Mouse (Mus musculus) heart, embryonic 15.5 days (tissue): ENCODE results near the gene Tmem184b. TPM values are rescaled to one million over a fixed set of nuclear protein-coding genes. Genes with fewer than 3 reads are reported as not detected.

Experiments
- ATAC-seq: fragments of 200-750 bp; cut with Nextera tagmentation; replicated peaks from 2 replicates; pipeline ENCODE4 v1.8.0; 2017; ENCODE audit warnings: low read depth, moderate TSS enrichment; ENCODE audit not compliant: insufficient number of reproducible peaks, insufficient read depth, low FRiP score
- H3K27ac ChIP-seq: fragments of 300-500 bp; sonication (generic); 2 replicates; pipeline ENCODE4 v1.5.1; 2015; ENCODE audit warnings: mild to moderate bottlenecking, inconsistent platforms
- H3K27me3 ChIP-seq: fragments of 300-500 bp; sonication (generic); 2 replicates; pipeline ENCODE4 v1.6.1; 2015; ENCODE audit warnings: inconsistent platforms
- H3K36me3 ChIP-seq: fragments of 300-500 bp; sonication (generic); 2 replicates; pipeline ENCODE4 v1.6.1; 2015; ENCODE audit warnings: mild to moderate bottlenecking, inconsistent platforms
- H3K4me1 ChIP-seq: fragments of 300-500 bp; sonication (generic); replicated peaks from 2 replicates; pipeline ENCODE4 v1.6.1; 2015; ENCODE audit warnings: inconsistent platforms
- H3K4me2 ChIP-seq: fragments of 300-500 bp; sonication (generic); 2 replicates; pipeline ENCODE4 v1.6.1; 2015; ENCODE audit warnings: inconsistent platforms, mild to moderate bottlenecking, moderate library complexity
- H3K4me3 ChIP-seq: fragments of 300-500 bp; sonication (generic); 2 replicates; pipeline ENCODE4 v1.5.1; 2015; ENCODE audit warnings: mild to moderate bottlenecking, inconsistent platforms
- H3K9ac ChIP-seq: fragments of 300-500 bp; sonication (generic); 2 replicates; pipeline ENCODE4 v1.6.1; 2015; ENCODE audit warnings: mild to moderate bottlenecking, inconsistent platforms
- H3K9me3 ChIP-seq: fragments of 300-500 bp; sonication (generic); replicated peaks from 2 replicates; pipeline ENCODE4 v1.6.1; 2016; ENCODE audit warnings: inconsistent platforms
- WGBS: fragments of 180-500 bp; shearing (Covaris S2); methylation state at CpG from one replicate; pipeline ENCODE4 v1.1.7; 2015; ENCODE audit warnings: mixed read lengths; 5-methylcytosine and 5-hydroxymethylcytosine counted together
- polyA plus RNA-seq: library from polyadenylated mRNA; unstranded; fragments of >200 nt; fragmentation: Nextera tagmentation; extraction: Ambion mirVana; gene quantifications from 2 replicates; pipeline ENCODE4 v1.2.1, GENCODE M21; 2015

Gene Tmem184b
- polyA plus RNA-seq, 1 experiment from 2014 or later: 58.3 TPM

GRCm38 (mm10) chr15:79413201-79413600, 9.8 kb upstream of the Tmem184b start:
- no peak overlapping the region for H3K4me3 ChIP-seq
- no peak overlapping the region for H3K27ac ChIP-seq
- ATAC-seq: no peak
- H3K4me2 ChIP-seq: no peak overlapping the region
- 80% methylated on average over 3 of the region's 3 CpGs for WGBS
- H3K27me3 ChIP-seq: no peaks in the 10 kb centered on the region
- H3K4me1 ChIP-seq: peaks cover 18% of the 10 kb centered on the region
- H3K36me3 ChIP-seq: peaks cover 15% of the 10 kb centered on the region; the same call in 1 of the 2 replicates
- H3K9me3 ChIP-seq: no peaks in the 10 kb centered on the region
- no peak overlapping the region for H3K9ac ChIP-seq

- no peaks in the 10 kb centered on the region for H3K9me3 ChIP-seq
- no peaks in the 10 kb centered on the region for H3K27me3 ChIP-seq
- no peak overlapping the region for H3K4me2 ChIP-seq
- H3K4me1 ChIP-seq: peaks cover 23% of the 10 kb centered on the region
- H3K27ac ChIP-seq: no peak overlapping the region
- H3K9ac ChIP-seq: no peak overlapping the region
- no peak overlapping the region for H3K4me3 ChIP-seq
- H3K36me3 ChIP-seq: 0 out of 2 replicates have a peak, but pooled peaks cover under 1% of the 10 kb centered on the region
- 68% methylated on average over 10 of the region's 10 CpGs for WGBS
- no peak for ATAC-seq
These were observed 8.1 kb upstream of the Tmem184b start for GRCm38 (mm10) chr15:79411363-79412065.

- H3K27me3 ChIP-seq: no peaks in the 10 kb centered on the region
- no peaks in the 10 kb centered on the region for H3K36me3 ChIP-seq
- H3K4me2 ChIP-seq: no peak overlapping the region
- ATAC-seq: peak; percentile 66
- H3K9me3 ChIP-seq: no peaks in the 10 kb centered on the region
- H3K9ac ChIP-seq: no peak overlapping the region
- peak overlapping the region; percentile 51 for H3K27ac ChIP-seq
- H3K4me1 ChIP-seq: peaks cover 24% of the 10 kb centered on the region
- H3K4me3 ChIP-seq: no peak overlapping the region
- 77% methylated on average over 4 of the region's 4 CpGs for WGBS
These were observed 5.8 kb upstream of the Tmem184b start for GRCm38 (mm10) chr15:79409077-79409573.

GRCm38 (mm10) chr15:79406564-79406963, 3.2 kb upstream of the Tmem184b start:
- no peak for ATAC-seq

DNA sequence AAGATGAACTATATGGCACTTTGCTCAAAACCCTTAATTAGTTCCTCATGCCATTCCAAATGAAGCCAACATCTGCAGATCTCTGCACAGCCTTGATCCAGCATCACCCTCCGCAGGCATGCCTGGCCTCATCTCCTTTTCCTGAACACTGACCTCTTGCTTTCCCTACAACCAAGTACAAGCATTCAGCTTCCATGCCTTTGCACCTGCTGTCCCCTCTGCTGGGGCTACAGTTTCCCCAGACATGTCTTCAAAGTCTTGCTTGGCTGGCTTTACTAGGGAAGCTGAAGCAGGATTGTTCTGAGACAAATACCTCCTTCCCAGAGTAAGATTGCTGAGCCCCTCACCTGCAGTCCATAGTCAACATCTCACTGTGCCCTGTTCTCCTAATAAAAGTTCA, 908 bp upstream of the Tmem184b start:
- Histone ChIP-seq H3K27ac (no peak overlapping the region), H3K4me2 (no peak overlapping the region), H3K4me3 (no peak overlapping the region), H3K9ac (no peak overlapping the region), H3K9me3 (no peaks in the 10 kb centered on the region), H3K36me3 (no peaks in the 10 kb centered on the region), H3K27me3 (no peaks in the 10 kb centered on the region), H3K4me1 (peaks cover 59% of the 10 kb centered on the region)
- WGBS: 69% methylated on average over 1 of the region's 1 CpGs
- ATAC-seq: no peak

More at GRCm38 (mm10) chr15:79406564-79406963, 3.2 kb upstream of the Tmem184b start:
- H3K36me3 ChIP-seq: no peaks in the 10 kb centered on the region
- peaks cover 39% of the 10 kb centered on the region for H3K4me1 ChIP-seq
- H3K27ac ChIP-seq: no peak overlapping the region
- H3K4me3 ChIP-seq: no peak overlapping the region
- 64% methylated on average over 4 of the region's 4 CpGs for WGBS
- H3K9ac ChIP-seq: no peak overlapping the region
- no peaks in the 10 kb centered on the region for H3K9me3 ChIP-seq
- no peaks in the 10 kb centered on the region for H3K27me3 ChIP-seq
- no peak overlapping the region for H3K4me2 ChIP-seq

DNA sequence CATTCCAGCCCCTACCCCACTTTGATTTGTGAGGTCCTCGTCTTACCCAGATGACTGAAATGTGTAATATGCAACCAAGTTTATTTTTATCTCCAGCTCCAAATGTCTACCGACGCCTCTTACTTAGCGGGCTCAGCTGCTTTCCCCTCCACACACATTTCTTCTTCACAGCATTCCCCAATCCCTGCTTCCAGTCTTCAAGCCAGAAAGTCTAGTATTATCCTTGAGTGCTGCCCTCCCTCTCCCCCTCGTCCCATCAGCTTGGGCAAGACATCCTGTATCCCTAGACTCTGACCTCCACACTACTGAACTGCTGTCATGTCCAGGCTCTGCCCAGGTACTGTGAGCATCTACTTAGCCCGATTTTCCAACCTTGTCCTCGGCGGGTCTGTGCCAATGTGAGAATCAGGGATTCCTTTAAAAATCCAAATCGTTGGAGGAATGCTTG, 418 bp upstream of the Tmem184b start:
- Histone ChIP-seq H3K27me3 (no peaks in the 10 kb centered on the region), H3K9ac (peak overlapping the region; percentile 82), H3K4me1 (peaks cover 58% of the 10 kb centered on the region), H3K4me2 (peak overlapping the region; percentile 93), H3K36me3 (no peaks in the 10 kb centered on the region), H3K9me3 (no peaks in the 10 kb centered on the region), H3K27ac (peak overlapping the region; percentile 79), H3K4me3 (peak overlapping the region; percentile 73)
- WGBS: 19% methylated on average over 9 of the region's 9 CpGs
- no peak for ATAC-seq

DNA sequence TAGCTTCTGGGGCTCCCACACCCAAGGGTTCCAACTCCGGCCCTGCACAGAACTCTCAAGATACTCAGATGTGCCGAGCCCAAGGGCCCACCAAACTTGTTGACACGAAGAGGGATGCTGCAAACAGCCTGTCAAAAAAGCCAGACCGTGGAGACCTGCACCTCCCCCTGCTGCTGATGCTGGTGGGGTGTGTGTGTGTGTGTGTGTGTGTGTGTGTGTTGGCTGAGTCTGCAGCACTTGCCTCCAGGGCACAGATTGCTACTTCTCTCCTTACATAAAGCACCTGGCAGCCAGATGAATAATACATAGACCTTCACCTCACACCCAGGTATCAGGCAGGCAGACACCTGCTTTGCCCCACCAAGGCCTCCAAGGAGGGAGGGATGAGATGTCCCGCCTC, 1.2 kb downstream of the Tmem184b start:
- 13% methylated on average over 5 of the region's 5 CpGs for WGBS

DNA sequence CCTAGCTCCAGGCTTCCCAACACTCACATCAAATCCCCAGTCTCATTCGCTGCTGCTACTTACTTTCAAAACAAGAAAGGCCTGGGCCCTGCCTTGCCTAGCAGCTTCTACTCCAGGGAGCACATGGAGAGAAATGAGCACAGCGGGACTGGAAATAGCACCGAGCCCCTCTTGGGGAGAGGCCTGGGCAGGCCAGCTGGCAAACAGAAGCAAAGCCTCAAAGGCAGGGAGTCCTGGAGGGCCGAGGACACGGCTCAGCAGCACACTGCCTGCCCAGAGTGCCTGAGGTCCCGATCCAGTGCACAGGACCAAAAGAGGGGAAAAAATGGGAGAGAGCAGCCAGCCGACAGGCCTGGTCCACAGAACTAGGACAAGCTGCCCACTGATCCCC, 2.4 kb downstream of the Tmem184b start:
- peak overlapping the region; percentile 86 for H3K27ac ChIP-seq
- no peaks in the 10 kb centered on the region for H3K9me3 ChIP-seq
- peaks cover 68% of the 10 kb centered on the region for H3K4me1 ChIP-seq
- no peak for ATAC-seq
- H3K27me3 ChIP-seq: no peaks in the 10 kb centered on the region
- peak overlapping the region; percentile 59 for H3K9ac ChIP-seq
- 30% methylated on average over 7 of the region's 7 CpGs for WGBS
- peak overlapping the region; percentile 93 for H3K4me2 ChIP-seq
- H3K36me3 ChIP-seq: 0 out of 2 replicates have a peak, but pooled peaks cover 8% of the 10 kb centered on the region
- peak overlapping the region; percentile 73 for H3K4me3 ChIP-seq

More for the DNA sequence above, 1.2 kb downstream of the Tmem184b start:
- H3K9me3 ChIP-seq: no peaks in the 10 kb centered on the region
- H3K27ac ChIP-seq: peak overlapping the region; percentile 79
- peak overlapping the region; percentile 93 for H3K4me2 ChIP-seq
- no peak for ATAC-seq
- no peaks in the 10 kb centered on the region for H3K27me3 ChIP-seq
- 0 out of 2 replicates have a peak, but pooled peaks cover 4% of the 10 kb centered on the region for H3K36me3 ChIP-seq
- H3K4me1 ChIP-seq: peaks cover 65% of the 10 kb centered on the region
- peak overlapping the region; percentile 73 for H3K4me3 ChIP-seq
- H3K9ac ChIP-seq: peak overlapping the region; percentile 82

DNA sequence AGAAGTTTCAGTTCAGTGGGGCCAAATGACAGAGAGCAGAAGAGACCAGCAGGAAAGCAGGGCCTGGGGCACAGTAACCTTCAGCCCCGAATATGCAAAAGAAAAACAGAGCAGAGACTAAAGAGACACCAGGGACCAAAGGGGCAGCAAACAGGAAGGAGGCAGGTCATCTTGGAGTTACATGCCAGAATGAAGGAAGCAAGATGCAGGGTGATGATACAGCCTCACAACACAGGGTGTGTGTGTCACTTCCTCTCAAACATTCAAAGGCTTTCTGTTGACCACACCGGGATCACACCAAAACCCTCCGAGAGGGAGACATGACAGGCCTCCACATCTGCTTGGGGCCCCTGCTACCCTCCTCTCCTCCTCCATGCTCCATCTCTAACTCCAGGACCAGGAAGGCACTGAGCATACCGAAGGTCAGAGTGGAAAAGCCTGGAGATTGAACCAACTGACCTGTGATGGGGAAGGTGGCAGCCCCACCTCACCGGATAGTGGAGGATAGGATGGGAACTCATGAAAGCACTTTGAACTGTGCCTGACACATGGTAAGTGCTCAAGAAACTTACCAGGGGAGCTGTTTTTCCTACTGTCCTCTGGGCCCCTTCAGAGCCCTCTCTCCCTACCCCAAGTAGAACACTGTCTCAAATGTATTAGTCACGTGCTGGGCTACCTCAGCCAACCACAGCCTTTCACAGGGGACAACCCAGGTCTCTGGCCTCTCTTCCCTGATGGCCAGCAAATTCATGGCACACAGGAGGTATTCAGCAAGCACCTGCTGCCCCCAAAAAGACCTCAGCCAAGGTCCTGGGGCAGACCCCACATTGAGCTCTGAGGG, 3.0 kb downstream of the Tmem184b start:
- H3K27ac ChIP-seq: peak overlapping the region; percentile 86
- H3K9ac ChIP-seq: peak overlapping the region; percentile 59
- no peaks in the 10 kb centered on the region for H3K27me3 ChIP-seq
- ATAC-seq: no peak
- peak overlapping the region; percentile 93 for H3K4me2 ChIP-seq
- H3K4me3 ChIP-seq: peak overlapping the region; percentile 73
- WGBS: 38% methylated on average over 6 of the region's 6 CpGs
- H3K36me3 ChIP-seq: 0 out of 2 replicates have a peak, but pooled peaks cover 8% of the 10 kb centered on the region
- peaks cover 74% of the 10 kb centered on the region for H3K4me1 ChIP-seq
- H3K9me3 ChIP-seq: no peaks in the 10 kb centered on the region

DNA sequence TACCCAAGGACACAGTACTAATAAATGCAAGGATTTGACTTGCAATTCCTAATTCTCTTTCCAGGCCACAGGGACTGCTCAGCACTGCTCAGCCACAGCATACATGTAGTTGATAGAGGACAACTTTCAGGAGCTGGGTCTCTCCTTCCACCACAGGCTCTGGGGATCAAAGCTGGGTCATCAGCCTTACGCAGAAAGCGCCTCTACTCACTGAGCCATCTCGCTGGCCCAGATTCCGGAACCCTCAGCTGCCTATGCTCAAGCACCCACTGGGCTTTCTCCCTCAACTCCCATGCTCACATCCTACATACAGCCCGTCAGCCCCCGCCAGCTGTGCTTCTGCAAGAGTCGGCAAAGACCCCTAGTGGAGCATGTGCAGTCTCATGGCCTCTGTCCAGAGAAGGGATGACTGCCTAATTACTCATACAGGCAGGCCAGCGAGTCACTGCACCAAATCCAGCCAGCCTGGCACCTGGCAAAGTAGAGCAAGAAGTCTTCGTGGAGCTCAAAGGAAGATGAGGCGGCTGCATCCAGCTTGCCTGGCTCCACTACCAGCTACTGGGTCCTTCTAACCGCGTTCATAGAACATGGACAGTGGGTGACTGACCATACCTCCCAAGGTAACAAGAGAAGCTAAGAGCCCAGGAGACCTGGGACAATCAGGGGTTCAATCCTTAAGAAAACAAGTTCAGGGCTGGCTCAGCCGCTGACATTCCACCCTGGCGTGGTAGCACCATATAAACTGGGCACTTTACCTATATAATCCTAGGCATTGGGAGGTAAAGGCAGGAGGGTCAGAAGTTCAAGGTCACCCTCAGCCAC, 3.9 kb downstream of the Tmem184b start:
- no peaks in the 10 kb centered on the region for H3K27me3 ChIP-seq
- no peaks in the 10 kb centered on the region for H3K9me3 ChIP-seq
- H3K9ac ChIP-seq: peak overlapping the region; percentile 59; the same call in 1 of the 2 replicates
- WGBS: 65% methylated on average over 14 of the region's 14 CpGs
- peaks cover 83% of the 10 kb centered on the region for H3K4me1 ChIP-seq
- no peak for ATAC-seq
- peak overlapping the region; percentile 86 for H3K27ac ChIP-seq
- H3K4me2 ChIP-seq: peak overlapping the region; percentile 93
- H3K36me3 ChIP-seq: 0 out of 2 replicates have a peak, but pooled peaks cover 8% of the 10 kb centered on the region
- no peak overlapping the region for H3K4me3 ChIP-seq
